Mouse (Mus musculus) ES-Bruce4 (cell line): ENCODE measurements around the gene Arhgap24. TPM values are rescaled to one million over a fixed set of nuclear protein-coding genes. Genes with fewer than 3 reads are reported as not detected.

ENCODE experiments used
- H3K27ac ChIP-seq: 2 replicates; pipeline ENCODE4 v1.5.1; 2012; ENCODE audit warnings: low read length, inconsistent platforms; ENCODE audit not compliant: insufficient read depth
- H3K27me3 ChIP-seq: 2 replicates; pipeline ENCODE4 v1.6.1; 2012; ENCODE audit warnings: mild to moderate bottlenecking, low read length, inconsistent platforms; ENCODE audit not compliant: control insufficient read depth, poor library complexity, insufficient read depth, severe bottlenecking
- H3K36me3 ChIP-seq: 2 replicates; pipeline ENCODE4 v1.6.1; 2012; ENCODE audit warnings: inconsistent platforms, mild to moderate bottlenecking, low read length, moderate library complexity; ENCODE audit not compliant: control insufficient read depth, poor library complexity, insufficient read depth, severe bottlenecking
- H3K4me1 ChIP-seq: one replicate; pipeline ENCODE4 v1.8.1; 2011; ENCODE audit warnings: low read length; ENCODE audit not compliant: control insufficient read depth, insufficient read depth
- H3K4me3 ChIP-seq: 2 replicates; pipeline ENCODE4 v1.5.1; 2011; ENCODE audit warnings: low read depth, mild to moderate bottlenecking, low read length
- H3K9ac ChIP-seq: 2 replicates; pipeline ENCODE4 v1.6.1; 2012; ENCODE audit warnings: low read depth, mild to moderate bottlenecking, inconsistent platforms; ENCODE audit not compliant: poor library complexity, severe bottlenecking
- H3K9me3 ChIP-seq: replicated peaks from 2 replicates; pipeline ENCODE4 v1.6.1; 2012; ENCODE audit warnings: mild to moderate bottlenecking, low read length, inconsistent platforms; ENCODE audit not compliant: control insufficient read depth, poor library complexity, insufficient read depth, severe bottlenecking
- CTCF ChIP-seq: IDR thresholded peaks from one replicate; pipeline ENCODE4 v1.8.1; 2011; ENCODE audit warnings: low read depth, low read length
- EP300 ChIP-seq: IDR thresholded peaks from 2 replicates; pipeline ENCODE4 v1.6.1; 2011; ENCODE audit warnings: low read depth, low read length; ENCODE audit not compliant: insufficient read depth
- POLR2A ChIP-seq: IDR thresholded peaks from one replicate; pipeline ENCODE4 v1.8.1; 2011; ENCODE audit warnings: low read length; ENCODE audit not compliant: insufficient read depth
- polyA plus RNA-seq: library from polyadenylated mRNA; stranded (reverse); fragments of >200 nt; gene quantifications from 2 replicates; pipeline ENCODE4 v1.2.4, GENCODE M21; 2011; ENCODE audit warnings: low read depth; ENCODE audit not compliant: missing spikeins, insufficient read depth, insufficient read length

The Arhgap24 gene
- polyA plus RNA-seq, 1 experiment: 2.0 TPM

GRCm38 (mm10) chr5:102803675-102804074 is 322.5 kb downstream of the Arhgap24 start:
- Histone ChIP-seq H3K27me3 (no peaks in the 10 kb centered on the region), H3K27ac (no peak overlapping the region), H3K4me3 (no peak overlapping the region), H3K9ac (no peak overlapping the region), H3K9me3 (no peaks in the 10 kb centered on the region), H3K36me3 (no peaks in the 10 kb centered on the region), H3K4me1 (no peaks in the 10 kb centered on the region)
- no peak for TF ChIP-seq EP300
- no peak for TF ChIP-seq CTCF

GRCm38 (mm10) chr5:102807518-102807917 is 326.3 kb downstream of the Arhgap24 start:
- Histone ChIP-seq H3K27me3 (no peaks in the 10 kb centered on the region), H3K36me3 (no peaks in the 10 kb centered on the region), H3K9ac (no peak overlapping the region), H3K27ac (no peak overlapping the region), H3K4me3 (no peak overlapping the region), H3K4me1 (no peaks in the 10 kb centered on the region), H3K9me3 (no peaks in the 10 kb centered on the region)
- no peak for TF ChIP-seq EP300
- TF ChIP-seq POLR2A: no peak
- TF ChIP-seq CTCF: no peak

- no peak overlapping the region for H3K9ac ChIP-seq
- H3K36me3 ChIP-seq: no peaks in the 10 kb centered on the region
- no peaks in the 10 kb centered on the region for H3K27me3 ChIP-seq
- H3K4me1 ChIP-seq: no peaks in the 10 kb centered on the region
- H3K4me3 ChIP-seq: no peak overlapping the region
- H3K27ac ChIP-seq: no peak overlapping the region
- no peaks in the 10 kb centered on the region for H3K9me3 ChIP-seq
- TF ChIP-seq CTCF: no peak
- no peak for TF ChIP-seq POLR2A
- no peak for TF ChIP-seq EP300
Observed at GRCm38 (mm10) chr5:102810366-102810957, 329.3 kb downstream of the Arhgap24 start.

- Histone ChIP-seq H3K4me3 (no peak overlapping the region), H3K9ac (no peak overlapping the region), H3K27ac (no peak overlapping the region), H3K36me3 (no peaks in the 10 kb centered on the region), H3K27me3 (no peaks in the 10 kb centered on the region), H3K4me1 (no peaks in the 10 kb centered on the region), H3K9me3 (no peaks in the 10 kb centered on the region)
- TF ChIP-seq POLR2A: no peak
- no peak for TF ChIP-seq CTCF
- TF ChIP-seq EP300: no peak
Observed at GRCm38 (mm10) chr5:102813271-102813670, 332.1 kb downstream of the Arhgap24 start.

GRCm38 (mm10) chr5:102817641-102818040 is 336.4 kb downstream of the Arhgap24 start:
- Histone ChIP-seq H3K4me1 (no peaks in the 10 kb centered on the region), H3K9me3 (no peaks in the 10 kb centered on the region), H3K9ac (no peak overlapping the region), H3K27me3 (no peaks in the 10 kb centered on the region), H3K4me3 (no peak overlapping the region), H3K36me3 (no peaks in the 10 kb centered on the region), H3K27ac (no peak overlapping the region)
- TF ChIP-seq POLR2A (no peak), CTCF (no peak), EP300 (no peak)

GRCm38 (mm10) chr5:102825538-102825937 is 344.3 kb downstream of the Arhgap24 start:
- Histone ChIP-seq H3K27ac (no peak overlapping the region), H3K36me3 (no peaks in the 10 kb centered on the region), H3K9me3 (no peaks in the 10 kb centered on the region), H3K27me3 (no peaks in the 10 kb centered on the region), H3K4me3 (no peak overlapping the region), H3K4me1 (no peaks in the 10 kb centered on the region), H3K9ac (no peak overlapping the region)
- no peak for TF ChIP-seq POLR2A
- TF ChIP-seq CTCF: no peak
- no peak for TF ChIP-seq EP300
